Mouse (Mus musculus) heart, embryonic 15.5 days (tissue): Measurements from ENCODE around the gene Lmo2. TPM values are rescaled to one million over a fixed set of nuclear protein-coding genes. Genes with fewer than 3 reads are reported as not detected.

ENCODE experiments used
- ATAC-seq: fragments of 200-750 bp; cut with Nextera tagmentation; replicated peaks from 2 replicates; pipeline ENCODE4 v1.8.0; 2017; ENCODE audit warnings: low read depth, moderate TSS enrichment; ENCODE audit not compliant: insufficient number of reproducible peaks, insufficient read depth, low FRiP score
- H3K27ac ChIP-seq: fragments of 300-500 bp; sonication (generic); 2 replicates; pipeline ENCODE4 v1.5.1; 2015; ENCODE audit warnings: mild to moderate bottlenecking, inconsistent platforms
- H3K27me3 ChIP-seq: fragments of 300-500 bp; sonication (generic); 2 replicates; pipeline ENCODE4 v1.6.1; 2015; ENCODE audit warnings: inconsistent platforms
- H3K36me3 ChIP-seq: fragments of 300-500 bp; sonication (generic); 2 replicates; pipeline ENCODE4 v1.6.1; 2015; ENCODE audit warnings: mild to moderate bottlenecking, inconsistent platforms
- H3K4me1 ChIP-seq: fragments of 300-500 bp; sonication (generic); replicated peaks from 2 replicates; pipeline ENCODE4 v1.6.1; 2015; ENCODE audit warnings: inconsistent platforms
- H3K4me2 ChIP-seq: fragments of 300-500 bp; sonication (generic); 2 replicates; pipeline ENCODE4 v1.6.1; 2015; ENCODE audit warnings: inconsistent platforms, mild to moderate bottlenecking, moderate library complexity
- H3K4me3 ChIP-seq: fragments of 300-500 bp; sonication (generic); 2 replicates; pipeline ENCODE4 v1.5.1; 2015; ENCODE audit warnings: mild to moderate bottlenecking, inconsistent platforms
- H3K9ac ChIP-seq: fragments of 300-500 bp; sonication (generic); 2 replicates; pipeline ENCODE4 v1.6.1; 2015; ENCODE audit warnings: mild to moderate bottlenecking, inconsistent platforms
- H3K9me3 ChIP-seq: fragments of 300-500 bp; sonication (generic); replicated peaks from 2 replicates; pipeline ENCODE4 v1.6.1; 2016; ENCODE audit warnings: inconsistent platforms
- WGBS: fragments of 180-500 bp; shearing (Covaris S2); methylation state at CpG from one replicate; pipeline ENCODE4 v1.1.7; 2015; ENCODE audit warnings: mixed read lengths; 5-methylcytosine and 5-hydroxymethylcytosine counted together
- polyA plus RNA-seq: library from polyadenylated mRNA; unstranded; fragments of >200 nt; fragmentation: Nextera tagmentation; extraction: Ambion mirVana; gene quantifications from 2 replicates; pipeline ENCODE4 v1.2.1, GENCODE M21; 2015

Gene Lmo2
- polyA plus RNA-seq, 1 experiment from 2014 or later: 19.1 TPM

GRCm38 (mm10) chr2:103944859-103945258 is 12.9 kb upstream of the Lmo2 start:
- Histone ChIP-seq H3K36me3 (no peaks in the 10 kb centered on the region), H3K27me3 (peaks cover 17% of the 10 kb centered on the region; the same call in 1 of the 2 replicates), H3K9ac (no peak overlapping the region), H3K4me1 (0 out of 2 replicates have a peak, but pooled peaks cover 3% of the 10 kb centered on the region), H3K27ac (no peak overlapping the region), H3K4me2 (no peak overlapping the region), H3K4me3 (no peak overlapping the region), H3K9me3 (no peaks in the 10 kb centered on the region)
- ATAC-seq: no peak
- WGBS: 78% methylated on average over 2 of the region's 2 CpGs

GRCm38 (mm10) chr2:103945571-103946092 is 12.2 kb upstream of the Lmo2 start:
- ATAC-seq: no peak
- no peak overlapping the region for H3K4me2 ChIP-seq
- no peak overlapping the region for H3K9ac ChIP-seq
- H3K27me3 ChIP-seq: peaks cover 17% of the 10 kb centered on the region; the same call in 1 of the 2 replicates
- H3K9me3 ChIP-seq: no peaks in the 10 kb centered on the region
- H3K4me1 ChIP-seq: 0 out of 2 replicates have a peak, but pooled peaks cover 3% of the 10 kb centered on the region
- WGBS: 53% methylated on average over 5 of the region's 5 CpGs
- no peaks in the 10 kb centered on the region for H3K36me3 ChIP-seq
- H3K27ac ChIP-seq: no peak overlapping the region
- no peak overlapping the region for H3K4me3 ChIP-seq

GRCm38 (mm10) chr2:103946892-103947291 is 10.9 kb upstream of the Lmo2 start:
- Histone ChIP-seq H3K9me3 (no peaks in the 10 kb centered on the region), H3K36me3 (no peaks in the 10 kb centered on the region), H3K4me2 (no peak overlapping the region), H3K4me3 (no peak overlapping the region), H3K27ac (no peak overlapping the region), H3K4me1 (0 out of 2 replicates have a peak, but pooled peaks cover 3% of the 10 kb centered on the region), H3K27me3 (peaks cover 17% of the 10 kb centered on the region; the same call in 1 of the 2 replicates), H3K9ac (no peak overlapping the region)
- WGBS: 65% methylated on average over 8 of the region's 8 CpGs
- ATAC-seq: no peak

- H3K9ac ChIP-seq: no peak overlapping the region
- H3K4me2 ChIP-seq: no peak overlapping the region
- 67% methylated on average over 8 of the region's 8 CpGs for WGBS
- H3K4me1 ChIP-seq: 0 out of 2 replicates have a peak, but pooled peaks cover 3% of the 10 kb centered on the region
- H3K36me3 ChIP-seq: no peaks in the 10 kb centered on the region
- H3K4me3 ChIP-seq: no peak overlapping the region
- ATAC-seq: no peak
- no peaks in the 10 kb centered on the region for H3K9me3 ChIP-seq
- peaks cover 27% of the 10 kb centered on the region for H3K27me3 ChIP-seq
- no peak overlapping the region for H3K27ac ChIP-seq
Measured at GRCm38 (mm10) chr2:103947982-103948655, 9.7 kb upstream of the Lmo2 start.

- no peak for ATAC-seq
- Histone ChIP-seq H3K36me3 (no peaks in the 10 kb centered on the region), H3K27me3 (peaks cover 15% of the 10 kb centered on the region; the same call in 1 of the 2 replicates), H3K4me2 (no peak overlapping the region), H3K4me3 (no peak overlapping the region), H3K9me3 (no peaks in the 10 kb centered on the region), H3K27ac (no peak overlapping the region), H3K4me1 (0 out of 2 replicates have a peak, but pooled peaks cover 4% of the 10 kb centered on the region), H3K9ac (no peak overlapping the region)
- WGBS: 86% methylated on average over 6 of the region's 6 CpGs
Measured at GRCm38 (mm10) chr2:103953050-103953835, 4.5 kb upstream of the Lmo2 start.

- Histone ChIP-seq H3K27ac (no peak overlapping the region), H3K27me3 (peaks cover 15% of the 10 kb centered on the region; the same call in 1 of the 2 replicates), H3K4me3 (no peak overlapping the region), H3K9ac (no peak overlapping the region), H3K4me1 (0 out of 2 replicates have a peak, but pooled peaks cover 4% of the 10 kb centered on the region), H3K4me2 (no peak overlapping the region), H3K36me3 (no peaks in the 10 kb centered on the region), H3K9me3 (no peaks in the 10 kb centered on the region)
- 76% methylated on average over 3 of the region's 3 CpGs for WGBS
- no peak for ATAC-seq
Measured at GRCm38 (mm10) chr2:103955714-103956113, 2.1 kb upstream of the Lmo2 start.

- Histone ChIP-seq H3K27me3 (peaks cover 18% of the 10 kb centered on the region; the same call in 1 of the 2 replicates), H3K4me1 (0 out of 2 replicates have a peak, but pooled peaks cover 4% of the 10 kb centered on the region), H3K4me3 (no peak overlapping the region), H3K36me3 (no peaks in the 10 kb centered on the region), H3K9ac (no peak overlapping the region), H3K4me2 (no peak overlapping the region), H3K27ac (no peak overlapping the region), H3K9me3 (no peaks in the 10 kb centered on the region)
- WGBS: 76% methylated on average over 6 of the region's 6 CpGs
- no peak for ATAC-seq
Measured at GRCm38 (mm10) chr2:103956867-103957266, 919 bp upstream of the Lmo2 start.

- H3K27ac ChIP-seq: no peak overlapping the region
- no peaks in the 10 kb centered on the region for H3K36me3 ChIP-seq
- no peaks in the 10 kb centered on the region for H3K9me3 ChIP-seq
- H3K4me1 ChIP-seq: 0 out of 2 replicates have a peak, but pooled peaks cover 4% of the 10 kb centered on the region
- H3K4me2 ChIP-seq: no peak overlapping the region
- H3K4me3 ChIP-seq: no peak overlapping the region
- peaks cover 11% of the 10 kb centered on the region; the same call in 1 of the 2 replicates for H3K27me3 ChIP-seq
- 56% methylated on average over 3 of the region's 3 CpGs for WGBS
- no peak overlapping the region for H3K9ac ChIP-seq
- no peak for ATAC-seq
Measured at GRCm38 (mm10) chr2:103958634-103959033, 848 bp downstream of the Lmo2 start.

GRCm38 (mm10) chr2:103959066-103959465 is 1.3 kb downstream of the Lmo2 start:
- Histone ChIP-seq H3K9ac (no peak overlapping the region), H3K4me1 (0 out of 2 replicates have a peak, but pooled peaks cover 4% of the 10 kb centered on the region), H3K4me2 (no peak overlapping the region), H3K4me3 (no peak overlapping the region), H3K27ac (no peak overlapping the region), H3K9me3 (no peaks in the 10 kb centered on the region), H3K27me3 (peaks cover 11% of the 10 kb centered on the region; the same call in 1 of the 2 replicates), H3K36me3 (no peaks in the 10 kb centered on the region)
- 84% methylated on average over 5 of the region's 5 CpGs for WGBS
- no peak for ATAC-seq

- Histone ChIP-seq H3K4me3 (no peak overlapping the region), H3K27me3 (peaks cover 11% of the 10 kb centered on the region; the same call in 1 of the 2 replicates), H3K9me3 (no peaks in the 10 kb centered on the region), H3K4me1 (0 out of 2 replicates have a peak, but pooled peaks cover 4% of the 10 kb centered on the region), H3K4me2 (no peak overlapping the region), H3K36me3 (no peaks in the 10 kb centered on the region), H3K9ac (no peak overlapping the region), H3K27ac (no peak overlapping the region)
- WGBS: 86% methylated on average over 6 of the region's 6 CpGs
- ATAC-seq: no peak
Measured at GRCm38 (mm10) chr2:103959574-103959973, 1.8 kb downstream of the Lmo2 start.

- Histone ChIP-seq H3K4me2 (no peak overlapping the region), H3K27me3 (peaks cover 18% of the 10 kb centered on the region), H3K4me3 (no peak overlapping the region), H3K9me3 (no peaks in the 10 kb centered on the region), H3K27ac (no peak overlapping the region), H3K9ac (no peak overlapping the region), H3K36me3 (no peaks in the 10 kb centered on the region), H3K4me1 (0 out of 2 replicates have a peak, but pooled peaks cover 4% of the 10 kb centered on the region)
- 64% methylated on average over 4 of the region's 4 CpGs for WGBS
- no peak for ATAC-seq
Measured at GRCm38 (mm10) chr2:103962349-103962748, 4.6 kb downstream of the Lmo2 start.
